Mouse (Mus musculus): Measurements from ENCODE around the gene AC129217.1. TPM values are rescaled to one million over a fixed set of nuclear protein-coding genes. Genes with fewer than 3 reads are reported as not detected.

Gene AC129217.1
- not detected for total RNA-seq (2021)

DNA sequence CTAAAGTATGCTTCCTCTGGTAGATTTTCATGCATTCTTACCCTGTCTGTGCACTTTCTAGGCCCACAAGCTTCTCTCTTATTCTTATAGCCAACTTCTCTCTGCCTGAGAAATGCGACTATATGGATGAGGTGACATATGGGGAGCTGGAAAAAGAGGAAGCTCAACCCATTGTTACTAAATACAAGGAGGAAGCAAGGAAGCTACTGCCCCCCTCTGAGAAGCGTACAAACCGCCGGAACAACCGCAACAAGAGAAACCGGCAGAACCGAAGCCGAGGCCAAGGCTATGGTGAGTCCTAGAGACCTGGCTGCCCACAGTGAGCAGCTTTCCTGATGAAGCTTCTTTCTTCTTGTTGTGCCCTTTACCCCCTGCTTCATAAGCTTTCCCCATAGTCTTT, at the start of gene AC129217.1:
TSS of gene AC129217.1 (plus strand) at position 114 of the 400 bp plus-strand sequence.
- no peak for DNase-seq

DNA sequence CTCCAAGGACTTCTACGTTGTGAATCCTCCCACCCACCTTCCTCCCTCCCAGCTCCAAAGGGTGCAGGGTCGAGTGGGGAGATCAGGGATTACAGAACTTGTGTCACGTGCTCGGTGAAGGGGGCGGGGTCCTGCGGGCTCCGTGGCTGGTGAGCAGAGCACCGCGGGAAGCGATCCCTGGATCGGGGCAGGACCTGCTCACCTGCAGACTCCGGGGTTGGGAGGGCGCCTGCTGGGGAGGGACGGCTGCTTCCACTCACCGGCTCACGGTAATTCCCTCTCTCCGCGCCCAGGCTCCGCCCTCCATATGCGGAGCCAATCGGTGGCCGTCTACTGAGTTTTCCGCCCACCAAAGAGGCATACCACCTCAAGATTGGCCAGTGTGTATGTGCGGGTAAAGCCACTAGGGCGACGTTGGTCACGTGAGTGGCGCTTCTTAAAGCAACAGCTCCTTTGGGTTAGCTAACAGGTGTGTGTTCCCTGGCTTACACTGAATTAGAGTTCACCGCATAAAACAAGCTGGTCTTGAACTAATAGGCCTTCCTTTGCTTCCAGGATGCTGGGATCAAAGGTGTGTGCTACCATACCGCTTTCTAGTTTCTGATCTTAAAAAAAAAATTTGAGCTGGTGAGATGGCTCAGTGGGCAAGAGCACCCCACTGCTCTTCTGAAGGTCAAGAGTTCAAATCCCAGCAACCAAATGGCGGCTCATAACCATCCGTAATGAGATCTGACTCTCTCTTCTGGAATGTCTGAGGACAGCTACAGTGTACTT, 43.4 kb upstream of the AC129217.1 start, which contains the start of gene Taf6l:
TSS of gene Taf6l (minus strand) at position 410 of the 774 bp plus-strand sequence.
- peak; percentile 85 to 89 for DNase-seq

DNA sequence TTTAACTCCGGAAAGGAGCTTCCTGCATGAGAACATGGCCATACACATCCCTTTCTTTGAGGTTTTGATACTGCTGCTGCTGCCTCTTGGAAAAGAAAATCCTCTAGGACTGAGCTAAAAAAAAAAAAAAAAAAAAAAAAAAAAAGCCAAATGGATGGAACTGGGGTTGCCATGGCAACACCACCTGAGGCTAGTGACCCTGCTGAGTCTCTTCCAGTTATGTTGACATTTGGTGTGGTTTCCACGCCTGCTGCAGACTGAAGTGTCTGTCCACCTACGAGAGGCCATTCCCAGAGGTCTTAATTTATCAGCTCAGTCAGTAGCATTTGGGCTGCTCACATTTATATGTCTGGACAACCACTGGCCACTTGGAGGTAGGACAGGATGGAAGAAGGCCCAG, 41.1 kb upstream of the AC129217.1 start:
- DNase-seq, result no peak

DNA sequence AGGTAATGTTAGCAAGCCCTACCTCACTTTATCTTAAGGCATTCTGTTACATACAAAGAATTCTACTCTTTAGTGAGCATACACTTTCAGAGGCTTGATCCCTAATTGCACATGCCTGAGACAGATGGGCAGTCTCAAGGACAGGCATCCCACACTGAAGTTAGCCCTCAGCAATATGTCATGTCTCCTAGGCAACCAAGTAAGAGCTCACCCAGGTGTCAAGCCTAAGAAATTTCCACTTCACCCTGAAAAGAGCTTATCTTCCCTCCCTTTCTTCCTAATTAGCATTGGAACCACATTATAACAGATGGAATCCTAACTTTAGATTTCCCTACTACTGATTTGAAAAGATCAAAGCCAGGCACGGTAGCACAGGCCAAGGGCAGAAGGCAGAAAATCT, 40.4 kb upstream of the AC129217.1 start:
- DNase-seq, result no peak

DNA sequence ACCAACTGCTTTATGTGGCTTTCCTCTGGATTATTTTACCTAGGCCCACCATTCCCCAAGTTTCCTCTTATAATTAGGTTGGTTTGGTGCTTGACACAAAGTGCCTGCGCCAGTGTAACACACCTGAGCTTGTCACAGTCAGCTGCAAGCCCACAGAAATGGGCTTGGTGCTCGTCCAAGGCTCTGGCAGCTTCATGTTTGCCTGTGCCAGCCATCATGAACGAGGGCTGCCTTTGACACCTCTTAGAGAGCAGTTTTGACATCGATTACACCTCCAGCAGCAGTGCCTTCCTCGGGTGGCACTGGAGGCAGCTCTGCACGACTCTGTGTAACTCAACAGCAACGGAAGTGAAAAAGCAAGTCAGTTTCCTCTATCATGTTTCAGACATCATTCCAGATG, 39.4 kb upstream of the AC129217.1 start:
- DNase-seq, result no peak

DNA sequence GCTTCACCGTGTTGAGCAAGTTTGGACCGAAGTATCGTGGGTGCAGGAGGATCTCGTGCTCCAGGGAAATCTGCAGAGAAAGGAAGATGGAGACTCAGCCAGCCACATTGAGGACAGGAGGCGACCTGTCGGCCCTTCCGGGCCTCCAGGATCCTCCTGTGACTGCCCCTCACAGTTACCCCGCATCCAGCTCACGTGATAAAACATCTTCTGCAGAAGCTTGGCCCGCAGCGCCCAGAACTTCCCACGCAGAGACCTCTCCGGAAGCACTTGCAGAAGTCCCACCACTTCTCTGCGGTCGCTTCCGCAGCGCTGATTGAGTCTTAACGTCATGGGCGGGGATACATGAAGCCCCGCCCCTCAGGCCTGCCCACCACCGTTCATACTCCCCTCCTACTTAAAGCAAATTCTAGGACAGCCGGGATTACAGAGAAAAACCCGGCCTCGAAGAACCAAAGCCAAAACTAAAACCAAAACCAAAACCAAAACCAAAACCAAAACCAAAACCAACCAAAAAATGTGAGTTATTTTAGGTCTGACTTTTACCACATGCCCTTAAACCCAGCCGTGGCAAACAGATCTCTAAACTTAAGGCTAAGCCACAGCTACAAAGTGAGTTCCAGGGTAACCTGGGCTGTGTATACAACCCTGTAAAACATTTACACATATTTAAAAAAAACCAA, 31.2 kb upstream of the AC129217.1 start, which contains the start of gene Polr2g:
TSS of gene Polr2g (minus strand) at position 314 of the 683 bp plus-strand sequence.
- peak; percentile 86 to 90 for DNase-seq

DNA sequence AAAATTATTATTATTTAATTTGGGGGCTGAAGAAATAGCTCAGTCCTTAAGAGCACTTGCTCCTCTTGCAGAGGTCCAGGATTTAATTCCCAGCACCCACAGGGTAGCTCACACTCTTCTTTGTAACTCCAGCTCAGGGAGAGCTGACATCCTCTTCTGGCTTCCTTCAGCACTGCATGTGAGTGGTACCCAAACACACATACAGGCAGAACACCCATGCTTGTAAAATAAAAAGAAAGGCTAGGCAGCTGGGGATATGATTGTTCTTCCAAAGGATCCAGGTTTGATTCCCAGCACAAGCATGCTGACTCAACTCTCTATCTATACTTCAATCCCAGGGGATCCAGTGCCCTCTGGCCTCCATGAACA, 30.6 kb upstream of the AC129217.1 start:
- DNase-seq, result no peak

DNA sequence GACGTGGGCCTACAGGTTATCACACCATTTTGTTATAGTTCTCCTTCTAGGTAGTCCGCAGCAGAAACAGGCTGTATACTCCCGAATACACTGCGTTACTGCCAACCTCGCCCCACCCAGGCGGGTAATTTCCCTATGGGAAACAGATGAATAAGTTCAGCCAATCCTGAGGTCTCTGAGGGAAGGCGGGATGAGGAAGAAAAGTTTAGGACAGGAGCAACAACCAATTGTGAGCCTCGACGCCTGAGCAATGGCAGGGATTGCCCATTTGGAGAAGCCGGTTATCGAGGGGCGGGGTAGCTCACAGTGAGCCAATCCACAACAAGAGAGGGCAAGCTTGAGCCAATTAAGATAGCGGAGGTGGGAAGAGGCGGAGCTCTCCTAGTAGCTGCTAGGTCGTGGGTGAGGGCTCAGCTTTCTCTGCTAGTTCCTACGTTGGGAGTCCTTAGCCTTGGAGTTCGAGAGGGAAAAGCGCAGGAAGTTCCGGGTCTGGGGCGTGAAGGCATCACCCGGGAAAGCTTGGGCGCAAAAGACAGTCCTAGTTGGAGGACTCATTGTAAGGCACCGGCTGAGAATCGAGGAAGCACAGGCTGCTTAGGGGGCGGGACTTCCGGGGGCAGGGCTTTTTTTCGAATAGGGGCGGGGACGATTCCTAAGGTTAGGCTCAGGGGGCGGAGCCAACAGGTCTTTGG, 27.3 kb upstream of the AC129217.1 start, which contains the start of gene Zbtb3:
TSS of gene Zbtb3 (plus strand) at position 426 of the 692 bp plus-strand sequence.
- DNase-seq, result peak; percentile 93 to 95

DNA sequence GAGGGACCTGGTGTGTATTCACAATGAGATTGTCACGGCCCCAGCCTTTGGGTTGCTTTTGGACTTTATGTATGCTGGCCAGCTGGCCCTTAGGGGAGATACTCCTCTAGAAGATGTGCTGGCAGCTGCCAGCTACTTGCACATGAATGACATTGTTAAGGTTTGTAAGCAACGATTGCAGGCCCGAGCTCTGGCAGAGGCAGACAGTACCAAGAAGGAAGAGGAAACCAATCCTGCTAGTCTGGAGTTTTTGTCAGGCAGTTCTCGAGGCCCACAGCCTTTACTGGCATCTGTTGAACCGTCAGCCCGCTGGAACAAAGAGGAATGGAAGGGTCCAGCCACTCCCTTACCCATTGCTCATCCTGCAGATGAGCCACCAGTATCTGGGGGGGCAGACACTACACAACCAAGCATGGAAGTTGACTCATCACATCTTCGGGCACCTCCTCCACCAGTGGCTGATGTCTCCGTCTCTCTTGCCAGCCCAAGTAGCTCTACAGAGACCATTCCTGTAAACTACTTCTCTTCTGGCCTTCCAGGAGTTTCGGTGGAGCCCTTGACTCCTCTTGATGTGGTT, 26.3 kb upstream of the AC129217.1 start:
- no peak for DNase-seq

DNA sequence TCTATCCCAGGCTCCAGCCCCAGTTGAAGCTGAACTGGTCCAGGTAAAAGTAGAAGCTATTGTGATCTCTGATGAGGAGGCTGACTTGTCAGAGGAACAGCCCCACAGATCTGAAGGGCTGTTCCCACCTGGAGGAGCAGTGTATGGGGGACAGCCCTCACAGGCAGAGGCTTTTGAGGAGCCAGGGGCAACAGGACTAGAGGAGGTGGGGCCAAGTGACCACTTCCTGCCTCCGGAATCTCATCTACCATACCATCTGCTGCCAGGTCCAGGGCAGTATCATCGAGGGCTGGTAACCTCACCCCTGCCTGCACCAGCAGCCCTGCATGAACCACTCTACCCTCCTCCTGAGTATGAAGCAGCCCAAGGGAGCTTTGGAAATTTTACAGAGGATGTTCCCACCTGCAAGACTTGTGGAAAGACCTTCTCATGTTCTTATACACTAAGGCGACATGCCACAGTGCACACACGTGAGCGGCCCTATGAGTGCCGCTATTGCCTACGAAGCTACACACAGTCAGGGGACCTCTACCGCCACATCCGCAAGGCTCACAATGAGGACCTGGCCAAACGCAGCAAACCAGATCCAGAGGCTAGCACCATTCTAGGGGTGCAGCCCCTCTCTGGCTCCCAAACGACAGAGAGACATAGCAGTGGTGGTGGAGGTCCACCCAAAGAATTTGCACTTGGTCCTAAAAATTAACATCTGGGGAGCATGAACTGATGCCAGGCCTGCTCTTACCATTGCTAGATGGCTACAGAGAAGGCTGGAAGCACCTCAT, 25.5 kb upstream of the AC129217.1 start:
- DNase-seq, result no peak

DNA sequence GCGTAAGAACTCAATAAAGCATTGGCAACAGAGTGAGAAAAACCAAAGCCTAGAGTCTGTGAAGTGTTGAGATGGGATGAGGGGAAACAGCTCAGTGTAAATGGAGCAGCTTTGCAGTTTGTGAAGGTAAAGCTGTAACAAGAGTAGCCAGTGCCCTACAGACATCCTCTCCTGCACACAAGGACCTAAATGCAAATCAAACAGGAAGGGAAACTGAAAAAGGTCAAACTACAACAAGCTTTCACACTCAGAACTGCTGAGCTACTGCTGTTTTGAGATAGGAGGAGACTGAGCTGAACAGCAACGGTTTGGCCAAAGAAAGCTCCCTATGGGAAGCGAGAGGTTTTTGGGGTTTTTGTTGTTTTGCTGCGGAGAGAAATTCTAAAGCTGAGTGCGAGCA, 22.8 kb upstream of the AC129217.1 start:
- no peak for DNase-seq

DNA sequence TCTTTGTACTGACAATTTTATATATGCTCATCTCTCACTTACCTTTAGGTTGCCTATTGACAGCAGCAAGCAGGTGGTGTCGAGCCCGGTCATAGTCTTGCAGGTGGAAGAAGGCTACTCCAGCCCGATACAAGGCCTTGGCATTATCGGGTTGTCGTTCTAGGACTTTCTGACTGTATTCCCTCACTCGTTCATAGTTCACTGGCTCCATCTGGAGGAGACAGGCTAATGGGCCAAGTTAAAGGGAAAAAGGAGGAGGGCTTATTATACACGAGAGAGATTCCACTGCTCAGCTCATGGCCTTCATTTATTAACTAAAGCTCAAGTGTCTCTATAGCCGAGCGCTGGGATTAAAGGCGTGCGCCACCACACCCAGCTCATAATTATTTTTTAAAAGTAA, 13.8 kb upstream of the AC129217.1 start:
- DNase-seq, result no peak

DNA sequence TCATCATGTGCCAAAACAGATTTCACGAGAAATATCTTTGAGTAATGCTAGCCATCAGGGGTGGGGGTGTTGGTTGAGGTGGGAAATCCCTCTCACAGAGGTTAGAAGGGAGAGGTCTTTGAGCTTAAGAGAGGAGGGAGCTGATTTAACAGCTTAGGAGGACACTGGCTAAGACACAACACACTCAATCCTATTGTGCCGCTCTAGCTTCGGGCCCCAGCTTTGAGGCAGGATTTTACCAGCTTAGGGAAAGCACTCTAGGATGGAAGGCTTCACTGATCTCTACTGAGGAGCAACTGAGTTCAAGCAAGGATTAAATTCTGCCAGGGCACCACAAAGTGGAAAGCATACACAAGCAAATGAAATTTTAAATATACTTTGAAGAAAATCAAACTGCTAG, 12.6 kb upstream of the AC129217.1 start:
- DNase-seq, result no peak

DNA sequence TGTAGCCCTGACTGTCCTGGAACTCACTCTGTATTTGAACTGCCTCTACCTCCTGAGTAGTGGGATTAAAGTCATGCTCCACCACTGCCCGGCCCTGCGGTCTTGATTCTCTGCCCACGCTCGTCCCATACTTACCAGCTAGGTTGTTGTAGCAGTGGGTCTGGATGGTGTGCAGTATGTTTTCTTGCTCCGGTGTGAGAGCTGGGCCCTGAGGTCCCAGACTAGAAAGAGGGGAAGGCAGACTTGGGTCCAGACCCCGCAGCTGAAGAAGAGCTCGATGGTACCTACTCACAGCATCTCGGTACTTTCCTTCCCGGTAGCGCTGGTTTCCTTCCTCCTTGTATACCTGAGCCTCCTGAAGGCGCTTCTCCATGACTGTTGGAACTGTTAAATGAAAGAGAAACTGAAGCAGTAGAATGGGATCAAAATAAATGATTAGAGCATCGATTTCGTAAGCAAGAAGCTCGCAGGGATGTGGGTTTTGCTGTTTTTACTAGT, 11.2 kb upstream of the AC129217.1 start:
- DNase-seq, result no peak

DNA sequence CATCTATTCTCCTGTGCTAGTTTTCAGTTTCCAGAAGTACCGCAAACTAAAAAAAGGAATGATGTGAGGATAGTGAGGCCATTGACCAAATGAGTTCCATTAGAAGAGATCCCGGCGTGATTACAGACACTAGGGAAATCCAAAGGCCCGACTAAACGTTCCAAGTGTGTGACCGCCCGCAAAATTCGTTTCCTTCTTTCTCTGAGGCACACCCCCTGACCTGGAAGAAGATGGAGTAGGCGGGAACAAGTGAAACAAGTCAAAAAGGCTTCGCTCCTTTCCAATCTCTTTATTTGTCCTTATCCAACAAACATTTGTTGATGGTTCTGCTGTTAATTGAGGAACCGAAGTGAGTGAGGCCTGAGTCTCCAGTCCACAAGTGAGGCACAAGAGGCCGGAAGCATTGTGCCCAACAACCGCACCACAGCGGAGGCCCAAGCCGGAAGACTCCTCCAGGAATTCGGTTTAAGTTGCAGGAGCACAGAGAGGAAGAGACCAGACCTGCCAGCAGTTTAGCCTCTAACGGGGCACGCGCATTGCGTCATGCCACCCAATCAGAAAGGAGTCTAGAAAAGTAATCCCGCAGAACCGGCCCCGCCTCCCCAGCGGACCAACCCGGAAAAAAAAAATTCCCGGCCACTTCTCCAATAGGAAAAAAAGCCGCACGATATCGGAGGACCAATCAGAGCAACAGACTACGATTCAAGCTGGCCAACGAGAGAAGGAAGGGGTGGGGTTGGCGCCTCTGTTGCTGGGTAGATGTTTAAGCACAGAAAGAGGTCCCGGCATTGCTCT, 10.6 kb upstream of the AC129217.1 start, which contains the start of gene Ttc9c:
TSS of gene Ttc9c (minus strand) at position 533 of the 795 bp plus-strand sequence.
- peak; percentile 95 to 97 for DNase-seq

DNA sequence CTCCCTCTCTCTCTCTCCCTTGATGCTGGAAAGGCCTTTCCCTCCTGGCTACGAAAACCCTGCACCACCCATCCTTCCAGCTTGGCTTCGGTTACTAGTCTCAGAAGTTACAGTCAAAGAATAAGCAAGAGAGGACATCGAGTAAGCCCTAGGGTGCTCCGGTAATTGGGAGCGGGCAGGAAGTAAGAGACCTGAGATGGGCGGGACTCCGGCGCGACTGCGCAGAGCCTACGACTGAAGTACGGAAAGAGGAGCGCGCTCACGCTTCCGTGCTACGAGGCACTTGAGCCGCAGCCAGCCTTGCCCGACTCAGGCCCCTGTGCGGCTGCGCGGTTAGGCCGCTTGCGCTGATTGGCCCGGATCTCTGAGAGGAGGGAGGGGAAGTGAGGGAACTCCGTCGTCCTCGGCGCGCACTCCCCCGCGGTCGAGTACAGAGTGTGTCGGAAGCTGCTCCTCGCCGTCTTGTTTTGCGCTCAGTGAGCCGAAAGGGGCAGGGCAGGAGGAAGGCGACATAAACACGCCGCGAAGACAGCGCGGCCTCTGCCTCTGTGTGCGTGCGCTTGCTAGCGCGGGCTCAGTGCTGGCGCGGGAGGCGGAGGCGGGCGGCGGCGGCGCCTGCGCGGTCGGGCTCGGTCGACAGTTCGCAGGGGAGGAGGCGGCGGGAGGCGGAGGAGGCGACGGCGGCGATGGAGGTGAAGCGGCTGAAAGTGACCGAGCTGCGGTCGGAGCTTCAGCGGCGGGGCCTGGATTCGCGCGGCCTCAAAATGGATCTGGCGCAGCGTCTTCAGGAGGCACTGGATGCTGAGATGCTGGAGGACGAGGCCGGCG, 9.8 kb upstream of the AC129217.1 start, which contains the start of gene Hnrnpul2:
TSS of gene Hnrnpul2 (plus strand) at position 415 of the 828 bp plus-strand sequence.
- peak; percentile 99 for DNase-seq

DNA sequence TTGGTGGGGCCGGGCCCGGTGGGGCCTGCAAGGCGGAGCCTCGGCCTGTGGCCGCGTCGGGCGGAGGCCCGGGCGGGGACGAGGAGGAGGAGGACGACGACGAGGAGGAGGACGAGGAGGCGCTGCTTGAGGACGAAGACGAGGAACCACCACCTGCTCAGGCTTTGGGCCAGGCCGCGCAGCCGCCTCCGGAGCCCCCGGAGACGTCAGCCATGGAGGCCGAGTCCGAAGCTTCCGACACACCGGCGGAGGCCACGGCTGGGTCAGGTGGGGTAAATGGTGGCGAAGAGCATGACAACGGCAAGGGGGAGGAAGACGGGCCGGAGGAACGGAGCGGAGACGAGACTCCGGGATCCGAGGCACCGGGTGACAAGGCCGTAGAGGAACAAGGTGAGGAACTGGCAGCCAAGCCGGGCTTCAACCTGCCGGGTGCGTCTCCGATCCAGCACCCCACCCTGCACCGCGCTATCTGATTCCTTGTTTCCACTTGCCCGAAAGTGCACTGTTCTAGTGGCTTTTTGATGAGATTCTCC, 9.1 kb upstream of the AC129217.1 start:
- no peak for DNase-seq

DNA sequence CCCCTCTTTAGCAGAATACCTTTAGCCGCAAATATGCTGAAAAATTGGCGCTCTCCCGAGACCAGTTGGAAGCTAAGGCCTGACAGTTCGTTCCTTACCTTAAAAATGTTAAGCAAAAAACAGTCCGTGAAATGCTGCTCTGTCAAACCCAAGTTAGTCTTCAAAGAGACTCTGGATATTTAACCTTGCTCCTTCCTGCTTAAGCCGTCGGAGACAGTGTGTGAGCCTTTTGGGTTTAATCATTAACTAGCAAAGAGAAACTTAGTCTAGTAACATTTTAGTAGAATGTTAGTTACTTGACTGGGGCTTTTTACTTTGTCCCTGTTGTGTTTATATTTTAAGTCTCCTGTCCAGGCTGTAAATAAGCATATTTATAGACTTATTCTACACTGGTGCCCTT, 8.4 kb upstream of the AC129217.1 start:
- DNase-seq, result no peak

DNA sequence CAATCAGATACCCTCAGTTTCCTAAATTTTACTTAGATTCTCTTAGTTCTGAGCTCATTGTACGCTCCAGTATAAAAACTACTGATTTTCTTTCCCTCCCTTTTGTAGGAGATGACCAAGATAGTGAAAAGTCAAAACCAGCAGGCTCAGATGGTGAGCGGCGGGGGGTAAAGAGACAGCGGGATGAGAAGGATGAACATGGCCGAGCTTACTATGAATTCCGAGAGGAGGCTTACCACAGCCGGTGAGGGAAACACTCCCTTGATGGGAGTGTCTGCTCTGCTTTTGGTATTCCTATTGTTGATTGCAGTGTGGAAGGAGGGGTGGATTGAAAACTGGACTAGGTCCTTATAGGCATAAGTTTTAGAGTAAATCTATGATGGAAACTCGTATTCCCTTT, 6.9 kb upstream of the AC129217.1 start:
- DNase-seq, result no peak

All from layer of hippocampus, postnatal 36 days (tissue).